Mouse (Mus musculus) activated CD4-positive, CD25-positive, alpha-beta regulatory T cell (primary cell): ENCODE measurements around the gene Reg3d. TPM values are rescaled to one million over a fixed set of nuclear protein-coding genes. Genes with fewer than 3 reads are reported as not detected.

Experiments
- polyA plus RNA-seq, 2 experiments: library from polyadenylated mRNA; unstranded; fragments of 100-300 nt; shearing (Covaris generic); gene quantifications; one replicate each; pipeline ENCODE4 v1.2.1; 2017

Reg3d gene
- not detected for polyA plus RNA-seq

GRCm38 (mm10) chr6:78378765-78379164 lies at the start of gene Reg3d:
Gene Reg3d (minus strand): TSS chr6:78378865.

GRCm38 (mm10) chr6:78422411-78422810 lies 43.7 kb upstream of the Reg3d start, which contains the start of gene Reg1:
Gene Reg1 (plus strand): TSS chr6:78422711.

GRCm38 (mm10) chr6:78395323-78395722 lies 16.7 kb upstream of the Reg3d start, which contains the start of gene Reg2:
Gene Reg2 (plus strand): TSS chr6:78395623.

GRCm38 (mm10) chr6:78380409-78380808 lies 1.7 kb upstream of the Reg3d start, which contains the start of gene Reg3a:
Gene Reg3a (plus strand): TSS chr6:78380709.

DNA sequence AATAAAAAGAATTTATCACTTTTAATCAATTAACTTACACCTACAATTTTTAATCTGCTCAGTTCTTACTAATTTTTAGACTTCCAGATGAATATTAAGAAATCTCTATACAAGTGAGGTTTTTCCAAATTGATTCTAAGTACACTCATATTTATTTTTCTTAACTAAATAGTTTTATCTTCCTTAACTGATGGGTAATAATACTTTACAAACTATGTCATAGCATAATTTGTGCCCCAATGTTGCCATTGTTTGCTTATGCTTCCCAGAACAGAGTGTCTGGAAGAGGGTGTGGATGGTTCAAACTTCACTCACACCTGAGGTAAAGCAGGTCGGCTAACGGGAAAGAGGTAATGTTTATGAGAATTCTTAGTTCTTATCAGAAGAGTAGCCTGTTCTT lies 8.3 kb downstream of the Reg3d start, which contains the start of gene Reg3b:
Gene Reg3b (plus strand): TSS at position 301 of the 400 bp plus-strand sequence.

Other genes starting within 250 kb of the Reg3d start
- gene Reg3b, start 8.2 kb downstream of the Reg3d start, polyA plus RNA-seq: not detected
- not detected for gene Reg3a, start 1.8 kb upstream of the Reg3d start, polyA plus RNA-seq
- not detected for gene Reg2, start 16.8 kb upstream of the Reg3d start, polyA plus RNA-seq
- gene Reg1, start 43.8 kb upstream of the Reg3d start, polyA plus RNA-seq: not detected
- not detected for gene Reg3g, start 90.0 kb upstream of the Reg3d start, polyA plus RNA-seq